Mouse (Mus musculus): ENCODE measurements around the gene Pik3ap1. TPM values are rescaled to one million over a fixed set of nuclear protein-coding genes. Genes with fewer than 3 reads are reported as not detected.

Gene Pik3ap1
- polyA plus RNA-seq, 1 experiment from 2014 or later = 2.0 TPM

DNA sequence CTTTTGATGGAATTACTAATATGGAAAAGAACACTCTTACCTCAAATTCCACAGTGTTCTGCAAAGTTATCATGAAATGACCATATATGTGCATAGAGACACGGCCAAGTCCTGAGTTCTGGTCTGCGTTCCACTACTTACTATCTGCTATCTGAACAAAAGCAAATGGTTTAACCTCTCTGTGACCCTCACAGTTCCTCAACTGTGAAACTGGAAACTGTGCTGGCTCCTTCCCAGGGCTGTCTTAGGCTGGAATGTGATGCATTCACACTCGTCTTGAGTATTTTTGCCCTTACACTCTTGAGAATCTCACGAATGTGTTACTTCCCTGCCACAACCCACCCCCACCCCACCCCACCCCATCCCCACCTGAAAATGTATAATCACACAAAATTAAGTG lies 135.9 kb downstream of the Pik3ap1 start:
- Histone ChIP-seq H3K4me3 (no peak overlapping the region), H3K9ac (0 out of 2 replicates have a peak overlapping the region, but pooled peaks have one; percentile 37), H3K9me3 (no peaks in the 10 kb centered on the region), H3K4me2 (no peak overlapping the region), H3K27me3 (replicated peaks) (no peaks in the 10 kb centered on the region), H3K27ac (replicated peaks) (peak overlapping the region; percentile 69), H3K4me1 (peaks cover 45% of the 10 kb centered on the region), H3K36me3 (peaks cover 45% of the 10 kb centered on the region)
- ATAC-seq (ENCODE audit: extremely low read depth, insufficient number of reproducible peaks, low FRiP score, low TSS enrichment) = no peak
- WGBS = 10% methylated on average over 4 of the region's 4 CpGs

GRCm38 (mm10) chr19:41248271-41248670 lies 136.6 kb downstream of the Pik3ap1 start:
- no peak for ATAC-seq (ENCODE audit: extremely low read depth, insufficient number of reproducible peaks, low FRiP score, low TSS enrichment)
- Histone ChIP-seq H3K36me3 (peaks cover 46% of the 10 kb centered on the region), H3K9me3 (no peaks in the 10 kb centered on the region), H3K27ac (replicated peaks) (peak overlapping the region; percentile 69), H3K9ac (no peak overlapping the region), H3K4me2 (no peak overlapping the region), H3K4me3 (no peak overlapping the region), H3K4me1 (peaks cover 45% of the 10 kb centered on the region), H3K27me3 (replicated peaks) (no peaks in the 10 kb centered on the region)
- WGBS = 69% methylated on average over 3 of the region's 3 CpGs

DNA sequence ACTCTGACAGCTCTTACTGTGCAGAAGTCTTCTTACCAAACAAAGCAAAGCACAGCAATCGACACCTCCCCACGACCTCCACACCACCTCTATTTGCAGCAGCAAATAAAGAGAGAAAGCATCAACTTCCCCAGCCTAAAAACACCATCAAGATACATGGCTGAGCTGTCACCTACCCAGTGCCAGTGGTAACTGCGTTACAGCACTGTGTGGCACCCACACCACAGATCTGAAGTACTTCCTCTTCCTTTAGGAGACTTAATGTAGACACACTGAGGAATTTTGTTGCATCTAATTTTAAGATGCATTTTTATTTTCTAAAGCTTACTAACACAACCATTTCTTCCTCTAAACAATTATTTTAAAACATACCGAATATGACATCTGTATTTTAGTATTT lies 138.6 kb downstream of the Pik3ap1 start:
- Histone ChIP-seq H3K9me3 (no peaks in the 10 kb centered on the region), H3K27ac (replicated peaks) (peak overlapping the region; percentile 53), H3K9ac (no peak overlapping the region), H3K4me3 (no peak overlapping the region), H3K36me3 (peaks cover 58% of the 10 kb centered on the region), H3K4me2 (no peak overlapping the region), H3K27me3 (replicated peaks) (no peaks in the 10 kb centered on the region), H3K4me1 (peaks cover 38% of the 10 kb centered on the region)
- no peak for ATAC-seq (ENCODE audit: extremely low read depth, insufficient number of reproducible peaks, low FRiP score, low TSS enrichment)
- WGBS = 61% methylated on average over 4 of the region's 4 CpGs

- Histone ChIP-seq H3K9ac (no peak overlapping the region), H3K4me3 (no peak overlapping the region), H3K4me2 (no peak overlapping the region), H3K27ac (replicated peaks) (no peak overlapping the region), H3K36me3 (peaks cover 70% of the 10 kb centered on the region), H3K4me1 (peaks cover 24% of the 10 kb centered on the region), H3K27me3 (replicated peaks) (no peaks in the 10 kb centered on the region), H3K9me3 (no peaks in the 10 kb centered on the region)
- ATAC-seq (ENCODE audit: extremely low read depth, insufficient number of reproducible peaks, low FRiP score, low TSS enrichment) = no peak
- 68% methylated on average over 6 of the region's 6 CpGs for WGBS
These were observed 140.3 kb downstream of the Pik3ap1 start for GRCm38 (mm10) chr19:41244581-41244980.

DNA sequence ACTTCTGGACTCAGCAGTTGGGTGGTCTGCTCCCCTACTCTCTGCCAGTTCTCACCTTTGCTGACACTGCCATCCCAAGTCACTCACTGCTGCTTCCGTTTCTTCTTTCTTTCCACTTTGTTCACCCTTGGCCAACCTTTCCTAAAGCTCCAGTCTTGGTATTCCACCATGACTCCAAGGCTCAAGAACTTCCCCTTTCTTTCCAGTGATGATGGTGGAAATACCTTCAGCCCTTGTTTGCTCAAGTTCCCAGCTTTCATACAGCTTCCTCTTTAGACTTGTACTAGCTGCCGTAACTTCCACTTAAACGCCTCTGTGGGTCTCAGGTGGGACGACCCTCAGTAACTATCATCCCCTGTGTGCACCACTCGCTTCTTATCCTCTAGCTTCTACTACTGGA lies 142.9 kb downstream of the Pik3ap1 start:
- Histone ChIP-seq H3K9ac (no peak overlapping the region), H3K4me2 (no peak overlapping the region), H3K27ac (replicated peaks) (no peak overlapping the region), H3K27me3 (replicated peaks) (no peaks in the 10 kb centered on the region), H3K4me3 (no peak overlapping the region), H3K4me1 (peaks cover 7% of the 10 kb centered on the region), H3K9me3 (no peaks in the 10 kb centered on the region), H3K36me3 (peaks cover 79% of the 10 kb centered on the region)
- no peak for ATAC-seq (ENCODE audit: extremely low read depth, insufficient number of reproducible peaks, low FRiP score, low TSS enrichment)
- WGBS = 93% methylated on average over 5 of the region's 5 CpGs

DNA sequence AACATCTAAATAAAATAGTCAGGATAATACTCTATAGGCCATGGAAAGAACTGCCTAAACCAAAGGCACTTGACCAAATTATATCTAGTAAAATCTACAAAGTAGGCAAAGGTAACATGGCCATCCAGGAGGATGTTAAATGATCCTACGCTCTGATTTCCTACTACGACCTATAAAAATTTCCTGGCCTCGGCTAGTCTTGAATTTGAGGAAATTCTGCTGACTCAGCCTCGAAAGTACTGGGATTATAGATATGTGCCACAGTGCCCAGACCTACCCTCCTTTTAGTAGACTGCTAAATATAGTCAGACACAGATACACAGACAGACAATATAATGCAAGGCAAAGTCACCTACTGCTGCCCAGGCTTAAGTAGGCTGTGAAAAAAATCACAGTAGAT lies 151.2 kb downstream of the Pik3ap1 start:
- 85% methylated on average over 4 of the region's 4 CpGs for whole genome bisulfite sequencing
- no peak overlapping the region for H3K27ac ChIP-seq (replicated peaks)
- no peak overlapping the region for H3K4me3 ChIP-seq
- H3K36me3 ChIP-seq = peaks cover 87% of the 10 kb centered on the region
- ATAC-seq (ENCODE audit: extremely low read depth, insufficient number of reproducible peaks, low FRiP score, low TSS enrichment) = no peak
- H3K9ac ChIP-seq = no peak overlapping the region
- H3K9me3 ChIP-seq = no peaks in the 10 kb centered on the region
- no peaks in the 10 kb centered on the region for H3K27me3 ChIP-seq (replicated peaks)
- H3K4me2 ChIP-seq = no peak overlapping the region
- H3K4me1 ChIP-seq = 0 out of 2 replicates have a peak, but pooled peaks cover 6% of the 10 kb centered on the region

Other genes with a start within 250 kb of the Pik3ap1 start
- gene Tll2, start 178.3 kb downstream of the Pik3ap1 start, polyA plus RNA-seq (2015; fragmentation: Nextera tagmentation; extraction: Ambion mirVana) = 0.05 TPM in 1 of 2 replicates, not detected in the other
- 87.9 and 92.9 TPM in 2 replicates for gene Tm9sf3, start 121.1 kb downstream of the Pik3ap1 start, polyA plus RNA-seq (2015; fragmentation: Nextera tagmentation; extraction: Ambion mirVana)
- 9.2 and 11.0 TPM in 2 replicates for gene Lcor, start 97.5 kb upstream of the Pik3ap1 start, polyA plus RNA-seq (2015; fragmentation: Nextera tagmentation; extraction: Ambion mirVana)
- gene Gm340, start 197.3 kb upstream of the Pik3ap1 start, polyA plus RNA-seq (2015; fragmentation: Nextera tagmentation; extraction: Ambion mirVana) = 1.5 and 1.7 TPM in 2 replicates

Data from heart, embryonic 13.5 days (tissue).